Mouse (Mus musculus) forebrain, embryonic 13.5 days (tissue): ENCODE measurements at regions not wholly inside any gene's neighbourhood (a gene's known extent, or its start where the extent isn't known, plus 50 kb on each side); places are given as distances from the start of the nearest gene placed in this dataset.

Experiments
- ATAC-seq: fragments of 200-750 bp; cut with Nextera tagmentation; 2 replicates; pipeline ENCODE4 v1.8.0; 2017
- H3K27ac ChIP-seq: fragments of 300-500 bp; sonication (generic); 2 replicates; pipeline ENCODE4 v1.5.1; 2015; ENCODE audit warnings: inconsistent platforms, mild to moderate bottlenecking, moderate library complexity
- H3K27me3 ChIP-seq: fragments of 300-500 bp; sonication (generic); 2 replicates; pipeline ENCODE4 v1.6.1; 2015; ENCODE audit warnings: mild to moderate bottlenecking, inconsistent platforms
- H3K36me3 ChIP-seq: fragments of 300-500 bp; sonication (generic); 2 replicates; pipeline ENCODE4 v1.6.1; 2015; ENCODE audit warnings: mild to moderate bottlenecking, inconsistent platforms; ENCODE audit not compliant: poor library complexity, severe bottlenecking
- H3K4me1 ChIP-seq: fragments of 300-500 bp; sonication (generic); 2 replicates; pipeline ENCODE4 v1.6.1; 2015; ENCODE audit warnings: inconsistent platforms
- H3K4me2 ChIP-seq: fragments of 300-500 bp; sonication (generic); 2 replicates; pipeline ENCODE4 v1.6.1; 2015; ENCODE audit warnings: inconsistent platforms, mild to moderate bottlenecking, moderate library complexity
- H3K4me3 ChIP-seq: fragments of 300-500 bp; sonication (generic); 2 replicates; pipeline ENCODE4 v1.5.1; 2015; ENCODE audit warnings: mild to moderate bottlenecking, inconsistent platforms
- H3K9ac ChIP-seq: fragments of 300-500 bp; sonication (generic); 2 replicates; pipeline ENCODE4 v1.6.1; 2015; ENCODE audit warnings: mild to moderate bottlenecking, inconsistent platforms
- H3K9me3 ChIP-seq: fragments of 300-500 bp; sonication (generic); replicated peaks from 2 replicates; pipeline ENCODE4 v1.6.1; 2016; ENCODE audit warnings: inconsistent platforms
- WGBS: fragments of 180-500 bp; shearing (Covaris S2); methylation state at CpG from one replicate; pipeline ENCODE4 v1.1.7; 2015; 5-methylcytosine and 5-hydroxymethylcytosine counted together

- no peak for ATAC-seq
- 92% methylated on average over 4 of the region's 4 CpGs for WGBS
These were observed 69.9 kb downstream of the Atp6v1g3 start for GRCm38 (mm10) chr1:138343451-138343850.

GRCm38 (mm10) chr1:138344920-138345319 lies 71.4 kb downstream of the Atp6v1g3 start:
- H3K27ac ChIP-seq = no peak overlapping the region
- no peak for ATAC-seq
- WGBS = 87% methylated on average over 4 of the region's 4 CpGs
- H3K27me3 ChIP-seq = no peaks in the 10 kb centered on the region
- H3K36me3 ChIP-seq = no peaks in the 10 kb centered on the region
- no peaks in the 10 kb centered on the region for H3K9me3 ChIP-seq
- H3K4me2 ChIP-seq = no peak overlapping the region
- H3K9ac ChIP-seq = no peak overlapping the region
- no peak overlapping the region for H3K4me3 ChIP-seq
- H3K4me1 ChIP-seq = peaks cover 21% of the 10 kb centered on the region

More at GRCm38 (mm10) chr1:138343451-138343850, 69.9 kb downstream of the Atp6v1g3 start:
- Histone ChIP-seq H3K36me3 (no peaks in the 10 kb centered on the region), H3K27me3 (no peaks in the 10 kb centered on the region), H3K4me2 (no peak overlapping the region), H3K9ac (no peak overlapping the region), H3K27ac (no peak overlapping the region), H3K4me1 (peaks cover 20% of the 10 kb centered on the region), H3K9me3 (no peaks in the 10 kb centered on the region), H3K4me3 (no peak overlapping the region)

GRCm38 (mm10) chr1:138345992-138346391 lies 72.5 kb downstream of the Atp6v1g3 start:
- H3K27ac ChIP-seq = peak overlapping the region; percentile 69
- no peaks in the 10 kb centered on the region for H3K9me3 ChIP-seq
- peak overlapping the region; percentile 59 for H3K9ac ChIP-seq
- peak overlapping the region; percentile 56 for H3K4me2 ChIP-seq
- H3K36me3 ChIP-seq = no peaks in the 10 kb centered on the region
- no peaks in the 10 kb centered on the region for H3K27me3 ChIP-seq
- peaks cover 21% of the 10 kb centered on the region for H3K4me1 ChIP-seq
- peak overlapping the region; percentile 30 for H3K4me3 ChIP-seq
- WGBS = 2% methylated on average over 10 of the region's 10 CpGs
- peak; percentile 93 for ATAC-seq

- Histone ChIP-seq H3K4me1 (peaks cover 21% of the 10 kb centered on the region), H3K9ac (no peak overlapping the region), H3K4me3 (no peak overlapping the region), H3K4me2 (no peak overlapping the region), H3K27me3 (no peaks in the 10 kb centered on the region), H3K36me3 (no peaks in the 10 kb centered on the region), H3K27ac (no peak overlapping the region), H3K9me3 (no peaks in the 10 kb centered on the region)
- ATAC-seq = no peak
- 68% methylated on average over 5 of the region's 5 CpGs for WGBS
These were observed 73.4 kb downstream of the Atp6v1g3 start for GRCm38 (mm10) chr1:138346904-138347303.

GRCm38 (mm10) chr1:138348447-138348846 lies 74.9 kb downstream of the Atp6v1g3 start:
- no peak overlapping the region for H3K4me2 ChIP-seq
- no peaks in the 10 kb centered on the region for H3K36me3 ChIP-seq
- no peaks in the 10 kb centered on the region for H3K9me3 ChIP-seq
- H3K9ac ChIP-seq = no peak overlapping the region
- no peaks in the 10 kb centered on the region for H3K27me3 ChIP-seq
- H3K27ac ChIP-seq = no peak overlapping the region
- 39% methylated on average over 6 of the region's 6 CpGs for WGBS
- no peak for ATAC-seq
- peaks cover 21% of the 10 kb centered on the region for H3K4me1 ChIP-seq
- no peak overlapping the region for H3K4me3 ChIP-seq

GRCm38 (mm10) chr1:138349099-138349498 lies 75.6 kb downstream of the Atp6v1g3 start:
- no peak overlapping the region for H3K27ac ChIP-seq
- no peak for ATAC-seq
- H3K4me1 ChIP-seq = peaks cover 21% of the 10 kb centered on the region
- no peak overlapping the region for H3K4me2 ChIP-seq
- H3K9ac ChIP-seq = no peak overlapping the region
- no peaks in the 10 kb centered on the region for H3K36me3 ChIP-seq
- no peaks in the 10 kb centered on the region for H3K9me3 ChIP-seq
- H3K4me3 ChIP-seq = no peak overlapping the region
- WGBS = 78% methylated on average over 2 of the region's 2 CpGs
- H3K27me3 ChIP-seq = no peaks in the 10 kb centered on the region

- no peak overlapping the region for H3K4me2 ChIP-seq
- no peaks in the 10 kb centered on the region for H3K36me3 ChIP-seq
- H3K27ac ChIP-seq = no peak overlapping the region
- ATAC-seq = no peak
- 76% methylated on average over 1 of the region's 1 CpGs for WGBS
- no peaks in the 10 kb centered on the region for H3K4me1 ChIP-seq
- H3K9ac ChIP-seq = no peak overlapping the region
- H3K27me3 ChIP-seq = no peaks in the 10 kb centered on the region
- no peak overlapping the region for H3K4me3 ChIP-seq
- no peaks in the 10 kb centered on the region for H3K9me3 ChIP-seq
These were observed 82.9 kb downstream of the Atp6v1g3 start for GRCm38 (mm10) chr1:138356407-138356806.

- no peak overlapping the region for H3K27ac ChIP-seq
- no peaks in the 10 kb centered on the region for H3K36me3 ChIP-seq
- no peak overlapping the region for H3K4me2 ChIP-seq
- H3K4me3 ChIP-seq = no peak overlapping the region
- peak; percentile 70; the same call in 1 of the 2 replicates for ATAC-seq
- no peaks in the 10 kb centered on the region; the same call in 1 of the 2 replicates for H3K4me1 ChIP-seq
- no peaks in the 10 kb centered on the region for H3K27me3 ChIP-seq
- WGBS = 60% methylated on average over 11 of the region's 11 CpGs
- H3K9ac ChIP-seq = no peak overlapping the region
- H3K9me3 ChIP-seq = no peaks in the 10 kb centered on the region
These were observed 89.3 kb downstream of the Atp6v1g3 start for GRCm38 (mm10) chr1:138362684-138363472.

GRCm38 (mm10) chr1:138369953-138370482 lies 96.5 kb downstream of the Atp6v1g3 start:
- Histone ChIP-seq H3K4me2 (no peak overlapping the region), H3K27me3 (no peaks in the 10 kb centered on the region), H3K4me1 (no peaks in the 10 kb centered on the region), H3K9ac (no peak overlapping the region), H3K27ac (no peak overlapping the region), H3K4me3 (no peak overlapping the region), H3K9me3 (no peaks in the 10 kb centered on the region), H3K36me3 (no peaks in the 10 kb centered on the region)
- ATAC-seq = no peak

GRCm38 (mm10) chr1:138371474-138371873 lies 97.9 kb downstream of the Atp6v1g3 start:
- Histone ChIP-seq H3K27me3 (no peaks in the 10 kb centered on the region), H3K27ac (no peak overlapping the region), H3K9ac (no peak overlapping the region), H3K4me3 (no peak overlapping the region), H3K4me1 (no peaks in the 10 kb centered on the region), H3K9me3 (no peaks in the 10 kb centered on the region), H3K4me2 (no peak overlapping the region), H3K36me3 (no peaks in the 10 kb centered on the region)
- no peak for ATAC-seq
- 85% methylated on average over 1 of the region's 1 CpGs for WGBS

- Histone ChIP-seq H3K9ac (no peak overlapping the region), H3K4me1 (peaks cover 14% of the 10 kb centered on the region), H3K9me3 (no peaks in the 10 kb centered on the region), H3K4me3 (no peak overlapping the region), H3K27me3 (no peaks in the 10 kb centered on the region), H3K36me3 (no peaks in the 10 kb centered on the region), H3K4me2 (no peak overlapping the region), H3K27ac (no peak overlapping the region)
- 83% methylated on average over 3 of the region's 3 CpGs for WGBS
- no peak for ATAC-seq
These were observed 110.6 kb downstream of the Atp6v1g3 start for GRCm38 (mm10) chr1:138384146-138384545.

GRCm38 (mm10) chr1:138385156-138385841 lies 111.8 kb downstream of the Atp6v1g3 start:
- WGBS = 25% methylated on average over 19 of the region's 19 CpGs
- H3K36me3 ChIP-seq = no peaks in the 10 kb centered on the region
- 0 out of 2 replicates have a peak overlapping the region, but pooled peaks have one; percentile 11 for H3K4me3 ChIP-seq

More at GRCm38 (mm10) chr1:138385156-138385841, 111.8 kb downstream of the Atp6v1g3 start:
- Histone ChIP-seq H3K27me3 (no peaks in the 10 kb centered on the region), H3K9ac (peak overlapping the region; percentile 48; the same call in 1 of the 2 replicates), H3K27ac (peak overlapping the region; percentile 65), H3K4me1 (peaks cover 14% of the 10 kb centered on the region), H3K9me3 (no peaks in the 10 kb centered on the region), H3K4me2 (peak overlapping the region; percentile 53)
- ATAC-seq = peak; percentile 85
